Mouse (Mus musculus): ENCODE measurements at regions not wholly inside any gene's neighbourhood (a gene's known extent, or its start where the extent isn't known, plus 50 kb on each side); places are given as distances from the start of the nearest gene placed in this dataset.
"Not testable (repeated sequence)": the region's sequence is repeated elsewhere in the genome, so short reads cannot be mapped to it uniquely, and the experiment has no call there.

DNA sequence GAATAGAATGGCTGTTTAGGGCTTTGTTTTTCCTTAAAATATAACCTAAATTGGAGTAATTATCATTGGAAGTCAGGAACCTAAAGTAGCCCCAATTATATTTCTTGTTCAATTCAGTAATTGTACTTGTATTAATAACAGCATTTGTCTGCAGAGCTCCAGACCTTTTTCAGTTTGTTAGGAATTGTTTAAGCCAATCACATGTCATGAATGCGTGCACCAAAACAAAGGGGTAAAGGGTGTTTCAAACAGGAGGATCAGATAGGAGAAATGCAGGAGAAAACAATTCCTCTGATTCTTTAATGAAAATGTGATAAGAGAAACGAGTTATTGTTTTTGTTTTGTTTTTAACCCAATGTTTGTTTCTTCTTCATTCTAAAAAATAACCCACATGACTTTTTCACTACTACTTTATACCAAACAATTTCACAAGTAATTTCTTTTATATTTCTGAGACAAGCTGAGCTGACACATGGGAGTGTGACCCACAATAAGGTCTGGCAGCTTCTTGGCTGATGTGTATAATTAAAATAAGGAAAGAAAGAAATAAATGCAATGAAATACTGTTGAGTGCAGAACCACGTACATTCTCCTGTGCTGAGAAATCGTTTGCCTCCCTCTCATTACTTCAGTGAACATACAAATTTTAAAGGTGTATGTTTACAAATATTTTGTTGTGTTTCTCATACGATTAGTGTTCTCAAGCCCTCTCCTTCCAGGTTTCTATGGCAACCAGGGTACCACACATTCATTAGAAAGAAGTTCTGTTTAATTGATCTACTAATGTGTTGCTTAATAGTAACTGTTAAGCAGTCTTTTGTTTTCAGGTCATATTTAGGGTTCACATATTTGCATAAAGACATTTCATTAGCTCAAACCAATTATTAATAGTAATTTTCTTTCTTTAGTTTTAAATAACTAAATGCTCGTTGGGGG, 397.7 kb downstream of the Isl1 start:
- DNase-seq (ENCODE audit: low read depth): no peak

DNA sequence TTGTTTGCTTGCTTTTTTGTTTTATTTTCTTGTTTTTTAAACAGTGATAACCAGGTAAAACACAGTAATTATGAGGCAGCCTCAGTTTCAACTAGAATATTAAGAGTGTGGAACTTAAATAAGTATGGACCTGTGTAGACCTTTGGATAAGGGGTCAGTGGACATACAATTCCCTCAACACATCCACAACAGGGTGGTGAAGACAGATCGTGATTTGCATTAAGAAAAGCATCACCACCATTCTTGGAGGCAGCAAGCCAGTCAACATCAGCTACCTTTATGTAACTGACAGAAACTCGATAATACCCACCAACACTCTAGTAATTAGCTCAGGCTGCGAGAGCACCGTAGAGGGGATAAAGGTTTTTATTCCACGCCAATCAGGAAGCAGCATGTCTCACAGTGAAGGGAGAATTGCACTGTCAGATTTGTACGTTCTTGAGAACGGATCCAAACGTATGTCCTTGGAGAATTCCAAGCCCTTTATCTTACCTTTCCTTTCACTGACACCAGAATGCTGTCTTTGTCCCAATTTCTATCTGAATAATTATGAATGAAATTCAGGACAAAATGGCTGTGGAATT, 398.5 kb downstream of the Isl1 start:
- no peak for DNase-seq (ENCODE audit: low read depth)

DNA sequence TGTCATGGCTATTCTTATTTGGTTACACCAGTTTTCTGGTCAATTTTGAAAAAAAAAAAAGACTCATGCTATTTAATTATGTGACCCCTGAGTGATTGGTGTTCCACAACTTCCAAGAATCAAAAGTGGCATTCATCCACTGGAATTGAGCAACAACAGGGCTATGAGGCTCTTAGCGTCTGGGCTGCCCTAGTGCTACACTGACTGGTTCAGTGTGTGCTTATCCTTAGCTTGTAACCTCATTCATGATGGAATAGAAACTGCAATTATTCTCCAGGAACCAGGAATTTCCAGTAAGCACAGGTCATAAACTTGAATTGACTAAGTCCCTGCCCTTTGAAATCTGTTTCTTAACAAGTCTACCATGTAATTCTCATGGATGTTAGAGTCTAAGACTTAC, 428.9 kb downstream of the Isl1 start:
- no peak for DNase-seq (ENCODE audit: low read depth)

DNA sequence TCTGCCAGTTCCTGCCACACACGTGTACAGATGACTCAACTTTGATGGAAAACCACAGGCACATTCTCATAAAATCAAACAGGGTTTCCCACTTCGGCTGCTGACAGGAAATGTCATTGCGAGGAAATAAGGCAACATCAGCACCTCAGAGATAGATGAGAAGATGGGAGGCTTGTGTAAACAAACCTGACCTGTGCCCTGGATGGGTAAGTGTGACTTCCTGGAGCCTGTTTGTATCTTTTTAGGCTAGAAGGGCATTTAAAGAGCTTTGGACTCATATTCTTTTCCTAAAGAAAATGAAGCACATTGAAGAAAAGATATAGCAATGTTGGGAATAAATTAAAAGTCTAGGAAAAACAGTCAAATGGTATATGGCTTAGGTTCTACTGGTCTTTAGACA, 449.0 kb downstream of the Isl1 start:
- DNase-seq (ENCODE audit: low read depth): peak; percentile 1

DNA sequence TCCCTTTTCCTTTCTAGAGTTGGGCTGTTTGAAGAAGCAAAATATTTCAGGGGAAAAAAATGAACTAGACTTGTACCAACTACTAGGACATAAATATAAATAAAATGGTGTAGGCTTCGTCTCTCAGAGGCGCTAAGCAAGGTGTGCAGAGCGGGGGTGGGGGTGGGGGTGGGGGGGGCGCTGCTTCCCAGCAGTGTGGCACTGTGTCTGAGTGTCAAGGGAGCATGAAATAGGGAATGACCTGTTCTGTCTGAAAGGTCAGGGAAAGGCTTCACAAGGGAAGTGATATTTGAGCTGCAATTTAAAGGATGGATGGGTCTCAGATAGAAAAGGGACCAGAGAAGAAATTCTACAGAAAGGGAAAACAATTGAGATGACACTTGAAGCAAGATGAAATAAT, 452.9 kb downstream of the Isl1 start:
- no peak for DNase-seq (ENCODE audit: low read depth)

DNA sequence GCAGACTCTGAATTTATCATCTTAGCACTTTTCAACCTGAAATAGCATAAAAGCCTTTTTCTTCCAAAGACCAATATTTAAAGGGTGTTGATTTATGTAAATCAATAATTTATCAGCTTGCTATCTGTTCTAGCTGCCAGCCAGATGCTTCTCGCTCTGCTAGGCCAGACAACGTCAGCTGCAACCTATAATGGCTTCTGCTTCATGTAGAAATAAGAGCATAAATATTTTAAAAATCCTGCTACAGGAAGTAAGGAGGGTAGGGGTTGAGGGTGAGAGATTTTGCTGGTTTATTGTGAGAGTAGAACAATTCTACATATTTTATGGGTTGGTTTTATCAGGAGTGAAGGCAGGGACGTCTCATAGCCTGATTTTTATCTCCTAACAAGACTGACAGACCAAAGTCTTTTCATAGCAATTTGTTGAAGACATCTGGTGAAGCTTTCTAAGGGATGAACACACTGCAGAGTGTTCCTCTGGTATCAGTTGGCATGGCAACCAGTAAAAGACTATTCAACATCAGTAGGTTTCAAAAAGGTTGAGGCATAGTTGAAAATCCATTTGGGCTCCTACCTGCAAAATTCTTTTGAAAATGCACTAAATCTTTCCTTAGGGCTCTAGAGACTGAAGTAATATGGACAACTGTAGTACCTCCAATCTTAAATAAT, 456.7 kb downstream of the Isl1 start:
- DNase-seq (ENCODE audit: low read depth): no peak

DNA sequence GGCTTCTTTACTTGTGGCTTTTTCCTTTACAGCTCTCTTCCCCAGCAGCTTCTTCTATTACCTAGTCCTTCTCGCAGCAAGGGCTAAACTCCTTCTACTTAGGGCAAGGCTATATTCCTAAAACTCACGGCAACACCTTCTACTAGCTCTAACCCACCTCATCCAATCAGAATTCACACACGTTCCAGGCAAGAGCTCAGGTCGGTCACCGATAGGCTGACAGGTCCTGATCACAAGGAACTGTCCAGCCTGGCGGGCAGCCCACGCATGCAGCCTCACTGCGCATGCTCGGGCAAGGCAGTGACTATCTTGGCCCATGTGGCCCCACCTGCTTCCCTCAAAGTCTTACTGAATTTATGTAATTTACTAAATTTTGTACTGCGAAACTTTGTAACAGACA, 466.4 kb downstream of the Isl1 start:
- no peak for DNase-seq (ENCODE audit: low read depth)

DNA sequence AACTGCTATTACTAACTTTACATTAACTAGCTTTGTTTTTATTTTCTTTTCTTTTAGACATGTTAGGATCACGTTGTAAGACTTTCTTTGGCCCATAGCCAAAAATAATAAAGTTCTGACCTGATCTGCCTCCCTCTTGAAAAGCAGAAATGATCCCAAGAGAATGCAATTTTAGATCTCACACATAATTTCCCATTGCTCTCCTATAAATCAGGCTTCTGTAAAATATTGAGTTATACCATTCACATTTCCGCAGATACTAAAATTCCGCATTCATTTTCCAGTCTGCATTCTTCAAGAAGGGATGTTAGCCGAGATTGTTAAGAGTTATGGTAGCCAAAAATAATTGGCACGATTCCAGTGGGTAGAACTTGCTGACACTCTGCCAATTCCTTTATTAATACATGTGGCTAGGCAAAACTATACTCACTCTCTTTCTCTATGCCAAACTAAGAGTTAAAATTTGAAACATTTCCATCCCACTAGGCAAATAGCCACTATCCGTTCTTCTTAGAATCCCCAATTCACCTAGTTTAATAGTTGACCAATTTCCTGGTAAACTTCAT, 473.2 kb downstream of the Isl1 start:
- no peak for DNase-seq (ENCODE audit: low read depth)

DNA sequence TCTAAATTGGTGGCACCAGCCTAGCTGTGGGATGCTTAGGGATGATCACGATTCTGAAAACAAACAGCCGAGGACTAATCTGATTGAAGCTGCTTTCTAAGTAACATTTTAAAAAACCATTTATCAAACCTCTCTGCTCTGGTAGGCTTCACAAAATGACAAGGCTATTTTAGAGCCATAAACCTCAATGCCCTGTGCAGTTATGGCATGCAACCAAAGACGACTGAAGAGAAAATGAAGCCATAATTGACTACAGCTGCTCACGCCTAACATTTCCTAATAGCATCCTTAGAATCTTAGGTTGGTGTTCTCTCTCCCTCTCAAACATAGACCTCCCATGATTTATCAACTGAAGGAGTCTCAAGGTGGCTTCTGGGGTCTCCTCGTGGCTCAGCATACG, 484.3 kb downstream of the Isl1 start:
- no peak for DNase-seq (ENCODE audit: low read depth)

DNA sequence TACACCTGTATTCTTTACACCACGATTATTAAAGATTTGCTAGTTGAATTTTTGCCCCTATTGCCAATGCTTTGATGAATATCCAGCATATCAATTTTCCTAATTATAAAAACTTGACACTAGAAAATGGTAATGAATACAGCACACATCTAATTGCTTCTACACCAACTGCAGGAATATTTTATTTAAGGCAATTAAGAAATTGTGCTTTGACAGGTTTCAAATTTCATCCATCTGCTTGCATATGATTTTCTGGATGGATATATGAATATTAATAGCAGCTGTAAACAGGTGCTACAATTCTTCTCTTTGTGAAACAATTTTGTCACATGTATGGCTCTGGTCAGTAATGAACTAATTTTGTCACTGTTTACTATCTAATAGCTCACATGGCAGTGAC, 487.0 kb downstream of the Isl1 start:
- DNase-seq (ENCODE audit: low read depth): no peak

DNA sequence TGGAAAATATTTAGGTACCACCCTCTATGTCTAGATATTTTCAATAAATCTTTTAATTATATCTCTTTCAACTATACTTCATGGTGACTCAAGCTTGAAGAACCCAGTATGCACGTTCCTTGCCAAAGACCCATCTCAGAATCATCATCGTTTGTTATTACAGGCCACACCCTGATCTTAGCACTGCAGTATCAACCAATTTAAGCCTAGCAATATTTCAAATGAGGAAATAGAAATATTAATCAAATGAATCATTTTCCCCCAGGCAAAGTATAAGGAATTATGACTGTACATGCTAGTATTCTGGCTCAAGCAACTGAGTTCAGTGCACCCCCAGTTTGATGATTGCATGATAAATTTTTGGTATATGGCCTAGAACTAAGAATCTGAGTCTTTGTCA, 495.3 kb downstream of the Isl1 start:
- no peak for DNase-seq (ENCODE audit: low read depth)

DNA sequence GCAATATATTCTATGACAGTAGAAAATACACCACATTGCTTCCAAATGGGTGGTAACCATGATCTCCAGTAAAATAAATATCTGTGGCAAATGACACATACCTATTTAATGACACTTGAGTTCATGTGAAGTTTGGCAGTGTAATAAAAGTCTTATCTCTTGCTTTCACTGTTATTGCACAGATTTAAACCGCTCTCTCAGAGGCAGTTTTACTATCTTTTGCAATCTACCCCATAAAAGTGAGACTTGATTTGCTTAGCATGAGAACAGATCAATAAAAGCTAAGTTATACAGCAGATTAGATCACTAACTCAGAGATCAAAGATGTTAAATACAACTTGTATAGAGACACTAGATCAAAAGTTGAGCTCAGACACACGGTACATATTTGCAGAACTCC, 510.2 kb downstream of the Isl1 start:
- DNase-seq (ENCODE audit: low read depth): no peak

DNA sequence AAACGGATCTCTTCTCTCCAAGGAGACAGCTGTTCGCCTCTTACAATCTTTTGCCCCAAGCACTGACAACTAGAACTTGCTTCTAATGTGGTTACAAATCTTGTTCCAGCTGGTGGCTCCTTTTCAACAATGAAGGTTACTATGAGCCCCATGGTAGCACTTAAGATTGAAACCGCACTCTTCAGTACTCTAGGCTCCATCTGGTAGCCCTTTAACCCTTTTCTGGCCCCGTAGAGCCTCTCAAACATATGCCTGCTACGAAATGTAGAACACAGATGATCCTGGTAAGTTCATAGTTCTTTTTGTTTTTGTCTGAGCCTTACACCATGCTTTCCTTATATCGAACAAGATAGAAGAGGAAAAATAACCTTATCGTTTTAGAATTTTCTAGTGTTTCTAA, 558.2 kb downstream of the Isl1 start:
- no peak for DNase-seq (ENCODE audit: low read depth)

DNA sequence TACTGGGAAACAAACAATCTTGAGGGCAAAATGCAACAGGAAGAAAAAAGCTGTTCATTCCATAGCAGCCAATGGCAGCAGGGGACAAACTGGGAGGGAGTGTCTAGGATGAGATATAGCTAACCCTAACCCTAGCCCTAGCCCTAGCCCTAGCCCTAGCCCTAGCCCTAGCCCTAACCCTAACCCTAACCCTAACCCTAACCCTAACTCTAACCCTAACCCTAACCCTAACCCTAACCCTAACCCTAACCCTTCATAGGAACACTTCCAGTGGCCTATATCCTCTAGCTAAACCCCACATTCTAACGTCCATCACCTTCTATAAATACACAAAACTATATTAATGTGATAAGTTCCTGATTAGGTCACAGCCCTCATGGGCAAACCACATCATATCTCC, 567.4 kb downstream of the Isl1 start:
- not testable (repeated sequence) for DNase-seq (ENCODE audit: low read depth)

DNA sequence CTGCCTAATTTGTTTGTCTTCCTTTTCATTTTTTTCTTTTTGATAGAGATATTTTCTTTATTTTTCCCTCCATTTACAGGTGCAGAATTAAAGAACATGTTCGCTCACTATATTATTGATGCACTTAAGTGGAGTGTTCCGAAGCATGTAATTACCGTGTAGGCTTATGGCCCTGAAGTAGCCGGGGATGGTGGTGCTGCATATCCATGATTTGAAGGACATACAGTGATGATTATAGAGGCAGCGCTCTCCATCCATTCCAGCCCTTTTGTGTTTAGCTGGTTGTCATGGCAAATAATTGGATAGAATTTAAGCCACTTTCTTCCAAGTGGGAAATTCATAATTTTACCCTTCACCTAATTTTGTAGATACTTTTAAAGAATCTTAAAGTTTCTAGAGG, 581.5 kb downstream of the Isl1 start:
- DNase-seq (ENCODE audit: low read depth): no peak

DNA sequence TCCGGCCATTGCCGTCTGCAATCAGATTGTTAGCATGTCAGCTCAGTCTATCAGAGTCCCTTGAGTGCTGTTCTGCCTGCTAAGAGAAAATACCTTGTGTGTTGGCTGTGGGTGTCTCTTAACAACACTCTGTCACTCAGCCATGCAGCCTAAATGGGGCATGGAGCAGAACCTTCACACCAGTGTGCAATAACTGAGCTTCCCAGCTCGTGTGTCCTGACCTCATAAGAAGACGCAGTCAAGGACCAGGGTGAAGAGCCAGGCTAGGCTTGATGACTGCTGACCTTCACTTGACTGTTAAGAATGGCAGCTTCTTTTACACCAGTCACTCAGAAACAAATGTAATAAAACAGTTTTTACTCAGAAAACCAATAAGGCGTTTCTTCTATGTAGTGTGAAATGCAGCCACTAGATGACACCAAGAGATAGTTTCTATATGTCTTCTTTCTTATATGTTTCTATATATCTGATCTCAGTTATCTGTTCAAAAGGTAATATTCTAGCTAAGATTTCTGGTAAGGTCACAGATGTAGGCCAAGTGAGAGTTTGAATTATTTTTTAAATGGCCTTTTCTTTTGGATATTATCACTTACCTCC, 584.0 kb downstream of the Isl1 start:
- DNase-seq (ENCODE audit: low read depth): no peak

DNA sequence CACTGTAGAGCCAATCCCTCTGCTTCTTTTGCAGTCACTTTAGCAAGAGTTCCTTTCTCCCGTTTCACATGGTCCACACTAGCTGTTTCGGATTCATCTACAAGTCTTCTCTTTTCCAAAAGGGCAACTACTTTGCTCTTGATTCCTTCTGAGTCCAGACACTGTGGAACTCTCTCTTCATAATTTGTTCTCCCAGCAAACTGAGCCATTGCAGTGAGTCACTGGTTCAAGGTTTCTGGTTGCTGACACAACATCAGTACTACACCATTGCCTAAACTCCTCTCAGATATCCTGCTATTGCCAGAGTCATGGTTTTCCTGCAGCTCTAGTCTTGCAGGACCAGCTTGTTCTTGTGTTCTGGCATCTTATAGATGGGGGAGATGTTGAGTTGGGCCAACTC, 590.2 kb downstream of the Isl1 start:
- no peak for DNase-seq (ENCODE audit: low read depth)

DNA sequence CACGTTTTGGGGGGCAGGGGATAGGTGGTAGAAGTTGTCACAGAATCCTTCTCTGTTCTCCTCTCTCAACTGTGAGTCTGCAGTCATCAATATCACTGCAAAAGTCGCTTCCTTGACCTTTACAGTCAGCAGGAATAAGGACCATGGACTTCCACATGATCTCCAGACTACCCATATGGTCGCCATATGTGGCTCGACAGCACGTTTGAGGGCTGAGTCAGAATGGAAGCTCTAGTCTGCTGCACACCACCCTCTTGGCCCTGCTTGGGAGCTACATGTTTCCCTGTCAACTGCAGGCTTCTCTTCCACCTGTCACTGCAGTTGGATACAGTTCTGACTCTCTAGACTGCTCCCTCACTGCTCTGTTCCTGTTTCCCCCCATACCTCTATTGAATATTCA, 590.6 kb downstream of the Isl1 start:
- DNase-seq (ENCODE audit: low read depth): no peak

DNA sequence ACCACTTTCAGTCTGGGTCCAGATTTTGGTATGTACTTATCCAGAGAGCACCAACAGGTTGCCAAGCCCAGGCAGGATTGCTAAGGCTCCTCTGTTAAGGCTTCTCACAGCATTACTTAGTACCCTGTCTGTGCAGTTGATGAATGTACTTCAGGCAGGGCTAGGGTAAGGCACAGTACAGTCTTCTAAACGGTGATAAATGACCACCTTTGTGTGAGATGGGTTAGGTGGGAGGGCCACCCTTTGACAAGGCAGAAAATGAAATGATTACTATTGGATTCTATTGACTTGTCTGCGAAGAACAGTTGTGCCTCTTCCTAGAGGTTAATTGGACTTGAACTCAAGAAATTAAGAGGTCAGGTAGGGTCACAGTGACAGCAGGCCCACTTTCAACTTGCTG, 594.4 kb upstream of the Itga1 start:
- no peak for DNase-seq (ENCODE audit: low read depth)

DNA sequence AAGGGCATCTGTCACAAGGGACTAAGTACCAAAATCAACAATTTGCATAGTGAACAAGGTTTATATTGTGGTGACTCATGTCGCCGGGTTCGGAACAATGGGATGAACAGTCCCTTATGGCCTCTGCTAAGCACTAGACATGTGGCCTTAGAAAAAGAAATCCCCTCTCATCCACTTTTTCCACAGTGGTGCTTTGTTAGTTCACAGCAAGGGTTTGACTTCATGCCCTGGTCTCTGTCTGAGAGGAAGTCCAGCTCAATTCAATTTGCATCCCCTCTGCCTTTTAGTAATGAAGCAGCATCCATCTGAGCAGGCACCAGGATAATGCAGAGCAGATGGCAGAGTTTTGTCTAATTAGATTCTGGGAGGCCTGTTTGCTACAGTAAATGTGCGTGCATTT, 585.7 kb upstream of the Itga1 start:
- no peak for DNase-seq (ENCODE audit: low read depth)

DNA sequence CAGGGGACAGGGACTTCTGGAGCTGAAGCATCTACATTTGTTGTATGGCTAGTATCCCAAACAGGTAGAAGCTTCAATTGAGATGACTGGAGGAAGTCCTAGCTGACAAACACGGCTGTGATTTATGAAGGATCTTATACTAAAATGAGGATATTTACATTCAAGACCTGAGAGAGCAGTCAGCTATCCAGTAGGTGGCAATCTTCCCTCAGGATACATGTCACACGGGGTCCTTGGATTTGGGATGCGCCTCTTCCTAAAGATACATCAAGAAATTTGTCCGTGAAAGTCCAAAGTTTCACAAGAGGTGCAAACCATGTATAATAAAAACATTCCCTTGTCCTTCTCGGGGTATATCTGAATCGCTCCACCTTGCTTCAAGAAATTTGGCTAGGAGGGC, 577.8 kb upstream of the Itga1 start:
- no peak for DNase-seq (ENCODE audit: low read depth)

DNA sequence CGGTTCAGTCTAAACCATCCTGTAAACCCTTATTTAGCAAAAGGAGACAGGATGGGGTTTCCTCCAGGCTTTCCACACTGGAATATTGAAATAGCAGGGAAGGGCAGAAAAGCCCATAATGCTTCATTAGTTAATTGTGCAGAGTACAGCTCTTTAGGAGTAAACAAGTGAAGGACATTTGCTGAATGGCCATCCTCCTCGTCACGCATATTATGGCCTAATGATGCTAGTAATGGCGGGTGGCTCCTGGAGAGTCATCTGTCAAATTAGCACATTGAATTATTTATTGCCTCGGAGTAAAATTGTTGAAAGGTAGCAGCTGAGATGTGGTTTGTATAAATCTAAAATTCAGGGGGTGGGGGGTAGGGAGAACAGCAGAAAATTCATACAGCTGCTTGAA, 575.1 kb upstream of the Itga1 start:
- no peak for DNase-seq (ENCODE audit: low read depth)

DNA sequence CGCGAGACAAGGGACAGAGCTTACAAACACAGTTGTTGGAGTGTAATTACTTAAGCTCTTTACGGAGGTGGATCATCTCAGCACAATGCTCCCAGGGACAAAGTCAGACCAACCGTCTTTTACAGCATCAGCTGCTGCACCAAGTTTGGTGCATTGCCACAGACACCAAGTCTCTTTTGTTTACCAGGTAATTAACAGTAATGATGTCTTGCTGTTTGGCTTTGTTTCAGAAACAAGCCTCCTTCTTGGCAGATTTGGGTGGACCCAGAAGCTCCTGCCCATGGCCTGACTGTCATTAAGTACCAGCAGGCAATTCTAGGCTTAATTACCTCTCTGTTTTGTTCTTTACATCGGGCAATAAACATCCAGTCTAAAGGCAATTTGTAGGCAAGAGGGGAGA, 572.0 kb upstream of the Itga1 start:
- no peak for DNase-seq (ENCODE audit: low read depth)
